Mouse (Mus musculus) ovary, adult 2 months (tissue): ENCODE measurements around the gene T. TPM values are rescaled to one million over a fixed set of nuclear protein-coding genes. Genes with fewer than 3 reads are reported as not detected.

Experiments
- polyA plus RNA-seq: library from polyadenylated mRNA; depleted of rRNA; stranded (reverse); fragments of >200 nt; gene quantifications from 2 replicates; pipeline ENCODE4 v1.2.3, GENCODE M21; 2012; rRNA removed

T gene
- 0.51 and 0.59 TPM in 2 replicates for polyA plus RNA-seq

DNA sequence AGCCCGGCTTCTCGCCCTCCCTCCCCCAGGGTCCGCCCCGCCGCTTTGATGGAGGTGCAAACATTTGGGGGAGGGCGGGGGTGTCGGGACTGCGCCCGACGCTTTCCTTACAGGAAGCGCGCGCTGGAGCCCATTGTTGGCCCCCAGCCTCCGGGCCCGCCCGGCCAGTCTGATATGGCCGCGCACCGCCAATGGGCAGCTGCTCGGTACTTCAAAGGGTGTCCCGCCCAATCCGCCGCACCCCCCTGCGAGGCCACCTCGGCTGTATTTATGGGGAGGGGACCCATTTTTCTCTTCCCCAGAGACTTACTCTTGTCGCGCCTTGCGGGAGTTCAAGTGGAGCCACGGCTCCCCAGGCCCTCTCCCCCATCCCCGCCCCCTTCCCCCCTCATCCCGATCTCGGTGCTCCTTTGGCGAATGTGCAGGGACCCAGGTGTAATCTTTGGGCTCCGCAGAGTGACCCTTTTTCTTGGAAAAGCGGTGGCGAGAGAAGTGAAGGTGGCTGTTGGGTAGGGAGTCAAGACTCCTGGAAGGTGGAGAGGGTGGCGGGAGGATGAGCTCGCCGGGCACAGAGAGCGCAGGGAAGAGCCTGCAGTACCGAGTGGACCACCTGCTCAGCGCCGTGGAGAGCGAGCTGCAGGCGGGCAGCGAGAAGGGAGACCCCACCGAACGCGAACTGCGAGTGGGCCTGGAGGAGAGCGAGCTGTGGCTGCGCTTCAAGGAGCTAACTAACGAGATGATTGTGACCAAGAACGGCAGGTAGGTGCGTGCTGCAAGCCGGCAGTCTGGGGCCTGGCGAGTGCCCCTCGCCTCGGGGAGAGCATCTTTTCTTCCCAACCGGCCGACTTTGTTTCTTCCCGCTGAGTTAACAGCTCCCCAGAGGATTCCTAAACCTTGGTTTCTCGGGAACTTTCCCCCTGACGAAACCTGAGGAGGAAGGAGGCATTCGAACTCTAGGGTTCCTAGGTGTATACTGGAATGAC lies at the start of gene T:
Gene T, plus strand, starts transcription at position 446 of the 983 bp plus-strand sequence.

Other genes starting within 250 kb of the T start
- not detected in 2 replicates for gene Ccr6, start 198.4 kb upstream of the T start, polyA plus RNA-seq
- 105 and 114 TPM in 2 replicates for gene Mpc1, start 151.5 kb upstream of the T start, polyA plus RNA-seq
- gene Sft2d1, start 123.3 kb upstream of the T start, polyA plus RNA-seq: 69.1 and 85.1 TPM in 2 replicates
- 10.7 and 13.4 TPM in 2 replicates for gene Prr18, start 97.0 kb upstream of the T start, polyA plus RNA-seq
- 4.5 and 5.9 TPM in 2 replicates for gene T2, start 78.4 kb upstream of the T start, polyA plus RNA-seq
- gene Pde10a, start 90.9 kb downstream of the T start, polyA plus RNA-seq: 9.9 and 14.0 TPM in 2 replicates
- not detected in 2 replicates for gene Gm17087, start 132.5 kb downstream of the T start, polyA plus RNA-seq